Mouse (Mus musculus): ENCODE results near the gene Aox4.

Gene Aox4

GRCm38 (mm10) chr1:58248518-58248917 is 38.3 kb downstream of the Aox4 start:
- DNase-seq (ENCODE audit: low spot score): no peak

GRCm38 (mm10) chr1:58253466-58253865 is 43.3 kb downstream of the Aox4 start:
- no peak for DNase-seq (ENCODE audit: low spot score)

- DNase-seq (ENCODE audit: low spot score): no peak
These were observed 47.2 kb downstream of the Aox4 start for GRCm38 (mm10) chr1:58257195-58257991.

- no peak for DNase-seq (ENCODE audit: low spot score)
These were observed 50.1 kb downstream of the Aox4 start for GRCm38 (mm10) chr1:58260311-58260710.

- DNase-seq (ENCODE audit: low spot score): no peak
These were observed 58.0 kb downstream of the Aox4 start for GRCm38 (mm10) chr1:58268231-58268630.

- DNase-seq (ENCODE audit: low spot score): peak; percentile 30
These were observed 60.8 kb downstream of the Aox4 start for GRCm38 (mm10) chr1:58270807-58271569.

GRCm38 (mm10) chr1:58275879-58276278 is 65.7 kb downstream of the Aox4 start:
- DNase-seq (ENCODE audit: low spot score): no peak

GRCm38 (mm10) chr1:58278026-58278425 is 67.8 kb downstream of the Aox4 start, which contains the start of gene Aox2:
TSS of gene Aox2 (plus strand) at chr1:58278326.
- DNase-seq (ENCODE audit: low spot score): no peak

GRCm38 (mm10) chr1:58278513-58278912 is 68.3 kb downstream of the Aox4 start:
- no peak for DNase-seq (ENCODE audit: low spot score)

- DNase-seq (ENCODE audit: low spot score): no peak
These were observed 70.2 kb downstream of the Aox4 start for GRCm38 (mm10) chr1:58280381-58280780.

GRCm38 (mm10) chr1:58280939-58281624 is 70.9 kb downstream of the Aox4 start:
- DNase-seq (ENCODE audit: low spot score): no peak

GRCm38 (mm10) chr1:58281625-58281988 is 71.4 kb downstream of the Aox4 start:
- DNase-seq (ENCODE audit: low spot score): no peak

- DNase-seq (ENCODE audit: low spot score): no peak
These were observed 74.3 kb downstream of the Aox4 start for GRCm38 (mm10) chr1:58284505-58284904.

- no peak for DNase-seq (ENCODE audit: low spot score)
These were observed 77.9 kb downstream of the Aox4 start for GRCm38 (mm10) chr1:58288091-58288490.

GRCm38 (mm10) chr1:58289863-58290469 is 79.8 kb downstream of the Aox4 start:
- peak; percentile 9 for DNase-seq (ENCODE audit: low spot score)

GRCm38 (mm10) chr1:58291394-58292300 is 81.5 kb downstream of the Aox4 start:
- peak; percentile 15 for DNase-seq (ENCODE audit: low spot score)

- no peak for DNase-seq (ENCODE audit: low spot score)
These were observed 84.5 kb downstream of the Aox4 start for GRCm38 (mm10) chr1:58294730-58295129.

- peak; percentile 22 for DNase-seq (ENCODE audit: low spot score)
These were observed 86.1 kb downstream of the Aox4 start for GRCm38 (mm10) chr1:58296278-58296677.

GRCm38 (mm10) chr1:58296821-58297220 is 86.6 kb downstream of the Aox4 start:
- no peak for DNase-seq (ENCODE audit: low spot score)

- no peak for DNase-seq (ENCODE audit: low spot score)
These were observed 88.2 kb downstream of the Aox4 start for GRCm38 (mm10) chr1:58298347-58298746.

GRCm38 (mm10) chr1:58301073-58301472 is 90.9 kb downstream of the Aox4 start:
- no peak for DNase-seq (ENCODE audit: low spot score)

Data from left cerebral cortex, adult 11 months (tissue).